Mouse (Mus musculus) neural tube, embryonic 11.5 days (tissue): ENCODE data around the gene Tstd1. TPM values are rescaled to one million over a fixed set of nuclear protein-coding genes. Genes with fewer than 3 reads are reported as not detected.

ENCODE experiments used
- ATAC-seq: fragments of 200-750 bp; cut with Nextera tagmentation; 2 replicates; pipeline ENCODE4 v1.8.0; 2017; ENCODE audit warnings: moderate number of reproducible peaks, mild to moderate bottlenecking, moderate TSS enrichment, moderate library complexity; ENCODE audit not compliant: insufficient read depth, low FRiP score, low TSS enrichment
- DNase-seq: peaks from one replicate; pipeline ENCODE4 v3.0.0-alpha.2; 2015; ENCODE audit warnings: low spot score
- H3K27ac ChIP-seq: fragments of 300-500 bp; sonication (generic); 2 replicates; pipeline ENCODE4 v1.5.1; 2014; ENCODE audit warnings: low read depth, mild to moderate bottlenecking, low read length
- H3K27me3 ChIP-seq: fragments of 300-500 bp; sonication (generic); 2 replicates; pipeline ENCODE4 v1.6.1; 2014; ENCODE audit warnings: mild to moderate bottlenecking, low read length, mixed read lengths; ENCODE audit not compliant: control insufficient read depth, insufficient read depth
- H3K36me3 ChIP-seq: fragments of 300-500 bp; sonication (generic); 2 replicates; pipeline ENCODE4 v1.6.1; 2014; ENCODE audit warnings: mild to moderate bottlenecking, low read length, moderate library complexity, mixed read lengths; ENCODE audit not compliant: control insufficient read depth, insufficient read depth
- H3K4me1 ChIP-seq: fragments of 300-500 bp; sonication (generic); 2 replicates; pipeline ENCODE4 v1.6.1; 2014; ENCODE audit warnings: low read length, mixed read lengths; ENCODE audit not compliant: control insufficient read depth, insufficient read depth
- H3K4me2 ChIP-seq: fragments of 300-500 bp; sonication (generic); 2 replicates; pipeline ENCODE4 v1.6.1; 2014; ENCODE audit warnings: low read depth, mild to moderate bottlenecking, moderate library complexity
- H3K4me3 ChIP-seq: fragments of 300-500 bp; sonication (generic); 2 replicates; pipeline ENCODE4 v1.5.1; 2014; ENCODE audit warnings: low read depth, low read length
- H3K9ac ChIP-seq: fragments of 300-500 bp; sonication (generic); 2 replicates; pipeline ENCODE4 v1.6.1; 2014; ENCODE audit warnings: mild to moderate bottlenecking, low read length
- H3K9me3 ChIP-seq: fragments of 300-500 bp; sonication (generic); 2 replicates; pipeline ENCODE4 v1.6.1; 2016; ENCODE audit warnings: low read length; ENCODE audit not compliant: control insufficient read depth
- WGBS: fragments of 180-500 bp; shearing (Covaris S2); extraction: QIAGEN DNeasy Blood & Tissue Kit; methylation state at CpG from one replicate; pipeline ENCODE4 v1.1.7; 2014; 5-methylcytosine and 5-hydroxymethylcytosine counted together
- polyA plus RNA-seq: library from polyadenylated mRNA; unstranded; fragments of >200 nt; fragmentation: Nextera tagmentation; extraction: Ambion mirVana; gene quantifications from 2 replicates; pipeline ENCODE4 v1.2.1, GENCODE M21; 2014

The Tstd1 gene
- 3.6 and 3.8 TPM in 2 replicates for polyA plus RNA-seq

- H3K4me1 ChIP-seq = peaks cover 2% of the 10 kb centered on the region; the same call in 1 of the 2 replicates
- no peaks in the 10 kb centered on the region for H3K9me3 ChIP-seq
- no peak within 1 kb of the TSS for H3K4me2 ChIP-seq
- WGBS = 92% methylated on average over 5 of the region's 5 CpGs
- no peak within 1 kb of the TSS for H3K27ac ChIP-seq
- no peak for DNase-seq
- no peak within 1 kb of the TSS for H3K9ac ChIP-seq
- H3K36me3 ChIP-seq = peaks cover 20% of the 10 kb centered on the region
- H3K4me3 ChIP-seq = no peak within 1 kb of the TSS
- ATAC-seq = no peak
- H3K27me3 ChIP-seq = no peaks in the 10 kb centered on the region
These were observed at the start of gene Tstd1 for GRCm38 (mm10) chr1:171418660-171419059. Gene Tstd1 (plus strand): TSS chr1:171418872.

- DNase-seq (no peak), ATAC-seq (no peak)
- Histone ChIP-seq H3K27ac (no peak within 1 kb of the TSS), H3K36me3 (no peaks in the 10 kb centered on the region), H3K4me3 (no peak within 1 kb of the TSS), H3K9me3 (no peaks in the 10 kb centered on the region), H3K9ac (no peak within 1 kb of the TSS), H3K4me2 (no peak within 1 kb of the TSS), H3K4me1 (no peaks in the 10 kb centered on the region), H3K27me3 (no peaks in the 10 kb centered on the region)
- 49% methylated on average over 20 of the region's 20 CpGs for WGBS
These were observed 48.7 kb upstream of the Tstd1 start, which contains the start of gene Nectin4 for GRCm38 (mm10) chr1:171369845-171370556. Gene Nectin4 (plus strand): TSS chr1:171370099.

- Histone ChIP-seq H3K4me1 (no peaks in the 10 kb centered on the region), H3K4me3 (no peak overlapping the region), H3K9ac (no peak overlapping the region), H3K36me3 (no peaks in the 10 kb centered on the region), H3K27me3 (no peaks in the 10 kb centered on the region), H3K9me3 (no peaks in the 10 kb centered on the region), H3K4me2 (no peak overlapping the region), H3K27ac (no peak overlapping the region)
- DNase-seq (no peak), ATAC-seq (no peak)
- 46% methylated on average over 3 of the region's 3 CpGs for WGBS
These were observed 45.8 kb upstream of the Tstd1 start for GRCm38 (mm10) chr1:171372880-171373279.

- Histone ChIP-seq H3K4me2 (no peak overlapping the region), H3K27me3 (no peaks in the 10 kb centered on the region), H3K36me3 (no peaks in the 10 kb centered on the region), H3K27ac (no peak overlapping the region), H3K9ac (no peak overlapping the region), H3K4me1 (no peaks in the 10 kb centered on the region), H3K9me3 (no peaks in the 10 kb centered on the region), H3K4me3 (no peak overlapping the region)
- no peak for DNase-seq
- no peak for ATAC-seq
- WGBS = 6% methylated on average over 4 of the region's 4 CpGs
These were observed 44.7 kb upstream of the Tstd1 start for GRCm38 (mm10) chr1:171373946-171374345.

- H3K27me3 ChIP-seq = no peaks in the 10 kb centered on the region
- no peaks in the 10 kb centered on the region for H3K36me3 ChIP-seq
- H3K27ac ChIP-seq = no peak overlapping the region
- H3K9me3 ChIP-seq = no peaks in the 10 kb centered on the region
- H3K9ac ChIP-seq = no peak overlapping the region
- H3K4me1 ChIP-seq = no peaks in the 10 kb centered on the region
- ATAC-seq = 0 out of 2 replicates have a peak, but pooled peaks have one; percentile 35
- DNase-seq = no peak
- WGBS = 57% methylated on average over 9 of the region's 9 CpGs
- no peak overlapping the region for H3K4me2 ChIP-seq
- no peak overlapping the region for H3K4me3 ChIP-seq
These were observed 43.0 kb upstream of the Tstd1 start for GRCm38 (mm10) chr1:171375646-171376097.

GRCm38 (mm10) chr1:171378298-171378697 lies 40.4 kb upstream of the Tstd1 start:
- no peak overlapping the region for H3K27ac ChIP-seq
- no peak overlapping the region for H3K4me3 ChIP-seq
- no peak overlapping the region for H3K9ac ChIP-seq
- H3K27me3 ChIP-seq = 0 out of 2 replicates have a peak, but pooled peaks cover 3% of the 10 kb centered on the region
- no peak overlapping the region for H3K4me2 ChIP-seq
- DNase-seq = no peak
- ATAC-seq = no peak
- no peaks in the 10 kb centered on the region for H3K9me3 ChIP-seq
- whole genome bisulfite sequencing = 81% methylated on average over 6 of the region's 6 CpGs
- H3K36me3 ChIP-seq = no peaks in the 10 kb centered on the region
- H3K4me1 ChIP-seq = no peaks in the 10 kb centered on the region

GRCm38 (mm10) chr1:171379935-171380599 lies 38.6 kb upstream of the Tstd1 start:
- H3K4me1 ChIP-seq = no peaks in the 10 kb centered on the region
- DNase-seq = peak; percentile 85
- H3K27ac ChIP-seq = no peak overlapping the region
- H3K9ac ChIP-seq = no peak overlapping the region
- no peaks in the 10 kb centered on the region for H3K36me3 ChIP-seq
- 6% methylated on average over 31 of the region's 31 CpGs for WGBS
- H3K27me3 ChIP-seq = 0 out of 2 replicates have a peak, but pooled peaks cover 3% of the 10 kb centered on the region
- no peaks in the 10 kb centered on the region for H3K9me3 ChIP-seq
- 0 out of 2 replicates have a peak overlapping the region, but pooled peaks have one; percentile 0 for H3K4me3 ChIP-seq
- peak; percentile 76 for ATAC-seq
- H3K4me2 ChIP-seq = peak overlapping the region; percentile 26

- Histone ChIP-seq H3K9ac (no peak overlapping the region), H3K9me3 (no peaks in the 10 kb centered on the region), H3K27me3 (0 out of 2 replicates have a peak, but pooled peaks cover 3% of the 10 kb centered on the region), H3K27ac (no peak overlapping the region), H3K4me3 (no peak overlapping the region), H3K4me1 (0 out of 2 replicates have a peak, but pooled peaks cover 1% of the 10 kb centered on the region), H3K36me3 (no peaks in the 10 kb centered on the region), H3K4me2 (no peak overlapping the region)
- DNase-seq = no peak
- WGBS = 82% methylated on average over 11 of the region's 11 CpGs
- no peak for ATAC-seq
These were observed 36.5 kb upstream of the Tstd1 start for GRCm38 (mm10) chr1:171382096-171382620.
